Mouse (Mus musculus) brain, embryonic 14.5 days (tissue): Measurements from ENCODE around the gene Adora1.

Source experiments
- CTCF ChIP-seq: fragments of 200-500 bp; IDR thresholded peaks from 2 replicates; pipeline ENCODE4 v1.5.1; 2012; ENCODE audit warnings: inconsistent platforms, mild to moderate bottlenecking, moderate library complexity, borderline replicate concordance; ENCODE audit not compliant: insufficient read depth, insufficient read length; ENCODE audit errors: extremely low read depth
- POLR2A ChIP-seq: fragments of 200-500 bp; IDR thresholded peaks from 2 replicates; pipeline ENCODE4 v1.6.1; 2012; ENCODE audit warnings: mild to moderate bottlenecking, inconsistent platforms, borderline replicate concordance; ENCODE audit not compliant: poor library complexity, insufficient read depth, insufficient read length, severe bottlenecking; ENCODE audit errors: extremely low read depth

DNA sequence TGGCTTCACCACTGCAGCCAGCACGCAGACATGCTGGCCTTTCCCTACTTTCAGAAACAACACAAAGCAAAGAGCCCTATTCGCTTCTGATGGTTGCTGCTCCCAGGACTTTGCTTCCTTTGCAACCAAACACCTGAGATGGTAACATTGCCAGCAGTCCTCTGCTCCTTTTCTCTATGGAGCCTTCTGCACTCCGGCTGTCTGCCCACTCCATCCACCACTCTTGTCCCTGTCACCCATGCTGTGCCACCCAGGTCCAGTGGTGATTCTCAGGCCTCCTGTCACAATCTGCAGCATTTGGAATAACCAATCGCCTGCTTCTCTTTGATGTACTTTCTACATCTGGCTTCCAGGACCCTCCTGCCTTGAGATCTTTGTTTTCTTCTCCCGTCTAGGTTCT is 9.9 kb downstream of the Adora1 start:
- TF ChIP-seq POLR2A (no peak), CTCF (no peak)
